Mouse (Mus musculus) stomach, postnatal 0 days (tissue): ENCODE results near the gene Rps11. TPM values are rescaled to one million over a fixed set of nuclear protein-coding genes. Genes with fewer than 3 reads are reported as not detected.
"Not testable (repeated sequence)": the region's sequence is repeated elsewhere in the genome, so short reads cannot be mapped to it uniquely, and the experiment has no call there.

ENCODE experiments used
- ATAC-seq: fragments of 200-750 bp; cut with Nextera tagmentation; 2 replicates; pipeline ENCODE4 v1.8.0; 2017; ENCODE audit not compliant: low FRiP score, low TSS enrichment
- DNase-seq: peaks from one replicate; pipeline ENCODE4 v3.0.0-alpha.2; 2016; ENCODE audit warnings: low spot score
- H3K27ac ChIP-seq: fragments of 300-500 bp; sonication (generic); replicated peaks from 2 replicates; pipeline ENCODE4 v1.5.1; 2014; ENCODE audit warnings: mild to moderate bottlenecking, control low read depth
- H3K27me3 ChIP-seq: fragments of 300-500 bp; sonication (generic); 2 replicates; pipeline ENCODE4 v1.6.1; 2014; ENCODE audit warnings: low read length; ENCODE audit not compliant: control insufficient read depth, insufficient read depth
- H3K36me3 ChIP-seq: fragments of 300-500 bp; sonication (generic); 2 replicates; pipeline ENCODE4 v1.6.1; 2014; ENCODE audit warnings: low read length, mixed read lengths; ENCODE audit not compliant: control insufficient read depth, insufficient read depth
- H3K4me1 ChIP-seq: fragments of 300-500 bp; sonication (generic); replicated peaks from 2 replicates; pipeline ENCODE4 v1.6.1; 2014; ENCODE audit warnings: antibody characterized with exemption; ENCODE audit not compliant: control insufficient read depth, insufficient read depth
- H3K4me2 ChIP-seq: fragments of 300-500 bp; sonication (generic); replicated peaks from 2 replicates; pipeline ENCODE4 v1.6.1; 2014; ENCODE audit warnings: low read depth, mild to moderate bottlenecking, control low read depth, moderate library complexity
- H3K4me3 ChIP-seq: fragments of 300-500 bp; sonication (generic); 2 replicates; pipeline ENCODE4 v1.5.1; 2014; ENCODE audit warnings: low read depth, low read length, control low read depth
- H3K9ac ChIP-seq: fragments of 300-500 bp; sonication (generic); 2 replicates; pipeline ENCODE4 v1.6.1; 2014; ENCODE audit warnings: mild to moderate bottlenecking, low read length, control low read depth, mixed read lengths
- H3K9me3 ChIP-seq: fragments of 300-500 bp; sonication (generic); 2 replicates; pipeline ENCODE4 v1.6.1; 2016; ENCODE audit warnings: low read length; ENCODE audit not compliant: control insufficient read depth
- CTCF ChIP-seq: IDR thresholded peaks from 2 replicates; pipeline ENCODE4 v1.5.1; 2016; ENCODE audit warnings: antibody characterized with exemption, low read depth, mild to moderate bottlenecking, moderate library complexity
- EP300 ChIP-seq: optimal IDR thresholded peaks from 2 replicates; pipeline ENCODE3; 2016; ENCODE audit warnings: antibody characterized with exemption
- WGBS: fragments of 180-500 bp; shearing (Covaris S2); extraction: QIAGEN DNeasy Blood & Tissue Kit; methylation state at CpG from one replicate; pipeline ENCODE4 v1.1.7; 2014; 5-methylcytosine and 5-hydroxymethylcytosine counted together
- polyA plus RNA-seq: library from polyadenylated mRNA; unstranded; fragments of >200 nt; fragmentation: Nextera tagmentation; extraction: Ambion mirVana; gene quantifications from 2 replicates; pipeline ENCODE4 v1.2.1, GENCODE M21; 2015

Gene Rps11
- polyA plus RNA-seq, 1 experiment from 2014 or later, result 1,191 TPM

DNA sequence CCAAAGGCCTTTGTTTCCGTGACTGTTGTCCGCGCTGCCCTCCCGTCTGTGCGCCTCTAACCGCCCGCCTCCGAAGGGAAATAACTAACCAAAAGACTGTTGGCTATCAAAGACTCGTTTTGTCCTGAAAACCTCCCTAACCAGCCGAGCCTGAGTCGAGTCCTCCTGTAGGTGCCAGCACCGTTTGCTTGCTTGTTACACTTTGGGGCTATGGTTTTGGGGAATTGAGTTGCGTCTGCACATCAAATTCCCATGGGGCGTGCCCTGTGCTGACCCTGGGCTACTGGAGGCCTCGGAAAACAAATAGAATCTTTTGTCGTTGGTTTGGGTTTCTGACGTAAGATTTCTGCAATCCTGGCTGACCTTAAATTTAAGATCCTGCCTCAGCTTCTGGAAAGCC lies 5.1 kb upstream of the Rps11 start:
- H3K27me3 ChIP-seq, result no peaks in the 10 kb centered on the region
- ATAC-seq (no peak), DNase-seq (no peak)
- peak overlapping the region; percentile 48 for H3K4me3 ChIP-seq
- WGBS, result 2% methylated on average over 17 of the region's 17 CpGs
- peak overlapping the region; percentile 65 for H3K9ac ChIP-seq
- H3K27ac ChIP-seq, result peak overlapping the region; percentile 90
- TF ChIP-seq EP300, result no peak
- TF ChIP-seq CTCF, result no peak
- peaks cover 11% of the 10 kb centered on the region for H3K36me3 ChIP-seq
- no peaks in the 10 kb centered on the region for H3K9me3 ChIP-seq
- H3K4me1 ChIP-seq, result 0 out of 2 replicates have a peak, but pooled peaks cover 2% of the 10 kb centered on the region
- peak overlapping the region; percentile 75 for H3K4me2 ChIP-seq

DNA sequence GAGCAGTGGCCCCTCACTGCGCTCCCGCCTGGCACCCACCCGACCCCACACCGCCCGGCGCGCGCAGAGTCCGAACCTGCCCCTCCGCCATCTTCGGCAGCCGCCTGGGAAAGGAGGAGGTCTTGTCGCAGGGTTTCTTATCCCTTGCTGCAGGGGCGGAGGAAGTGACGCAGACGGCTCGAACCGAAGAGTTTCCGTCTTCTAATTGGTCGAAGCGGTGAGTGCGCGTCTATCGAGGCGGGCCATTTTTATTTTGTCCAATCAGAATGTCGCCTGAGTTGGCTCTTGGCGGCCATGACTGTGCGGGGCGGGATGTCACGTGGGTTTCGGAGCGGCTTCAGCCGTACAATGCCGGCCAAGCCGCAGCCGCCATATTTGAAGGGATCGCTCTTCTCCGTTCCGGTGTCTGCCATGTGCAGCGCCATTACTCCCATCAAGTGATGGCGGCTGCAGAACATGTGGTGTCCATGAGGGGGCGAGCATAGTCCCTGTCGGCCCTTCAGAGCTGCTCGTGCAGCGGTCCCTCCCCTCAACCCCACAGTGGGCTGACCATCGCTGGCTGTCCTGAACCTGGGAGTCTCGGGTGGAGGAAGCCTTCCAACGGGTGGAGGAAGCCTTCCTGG lies 4.5 kb upstream of the Rps11 start, which contains the start of gene Rpl13a:
Rpl13a (minus strand) TSS at position 138 of the 623 bp plus-strand sequence.
- under 1% methylated on average over 48 of the region's 48 CpGs for WGBS

DNA sequence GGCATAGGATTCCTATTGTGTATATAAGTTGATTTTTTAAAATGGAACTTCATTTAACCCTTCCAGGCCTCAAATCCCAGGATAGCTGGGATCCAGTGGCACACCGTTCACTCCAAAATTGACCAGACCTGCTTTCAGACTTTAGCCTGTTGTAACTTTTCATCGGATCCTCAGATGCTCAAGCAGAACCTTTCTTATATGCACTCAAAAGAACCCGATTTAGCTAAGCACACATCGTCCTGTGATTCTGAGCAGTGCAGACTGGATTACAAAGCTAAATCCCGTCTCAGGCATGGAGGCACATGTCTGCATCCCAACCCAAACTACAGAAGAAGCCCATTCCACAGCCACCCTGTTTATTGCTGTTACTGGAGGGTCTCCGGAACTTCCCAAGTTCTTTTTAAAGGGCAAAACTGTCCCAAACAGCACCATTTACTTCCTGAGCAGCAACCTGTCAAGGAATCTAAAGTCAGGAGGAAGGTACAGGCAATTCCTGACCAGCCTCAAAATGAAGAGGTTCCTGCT lies 3.5 kb upstream of the Rps11 start:
- no peaks in the 10 kb centered on the region for H3K27me3 ChIP-seq
- H3K4me2 ChIP-seq, result peak overlapping the region; percentile 82
- 0 out of 2 replicates have a peak, but pooled peaks cover 5% of the 10 kb centered on the region for H3K4me1 ChIP-seq
- H3K36me3 ChIP-seq, result peaks cover 11% of the 10 kb centered on the region
- DNase-seq (no peak), ATAC-seq (no peak)
- peak overlapping the region; percentile 98 for H3K9ac ChIP-seq
- no peaks in the 10 kb centered on the region for H3K9me3 ChIP-seq
- peak overlapping the region; percentile 92 for H3K27ac ChIP-seq
- 0% methylated on average over 6 of the region's 6 CpGs for WGBS
- no peak for TF ChIP-seq CTCF
- TF ChIP-seq EP300, result no peak
- H3K4me3 ChIP-seq, result peak overlapping the region; percentile 99

More for the DNA sequence above, 4.5 kb upstream of the Rps11 start, which contains the start of gene Rpl13a:
- TF ChIP-seq EP300 (peak; percentile 75), CTCF (peak; percentile 91)
- DNase-seq (peak; percentile 98), ATAC-seq (peak; percentile 92)
- 0 out of 2 replicates have a peak, but pooled peaks cover 2% of the 10 kb centered on the region for H3K4me1 ChIP-seq
- peak within 1 kb of the TSS; percentile 99 for H3K4me3 ChIP-seq
- no peaks in the 10 kb centered on the region for H3K27me3 ChIP-seq
- H3K9ac ChIP-seq, result peak within 1 kb of the TSS; percentile 98
- peak within 1 kb of the TSS; percentile 92 for H3K27ac ChIP-seq
- H3K4me2 ChIP-seq, result peak within 1 kb of the TSS; percentile 82
- peaks cover 11% of the 10 kb centered on the region for H3K36me3 ChIP-seq
- no peaks in the 10 kb centered on the region for H3K9me3 ChIP-seq

DNA sequence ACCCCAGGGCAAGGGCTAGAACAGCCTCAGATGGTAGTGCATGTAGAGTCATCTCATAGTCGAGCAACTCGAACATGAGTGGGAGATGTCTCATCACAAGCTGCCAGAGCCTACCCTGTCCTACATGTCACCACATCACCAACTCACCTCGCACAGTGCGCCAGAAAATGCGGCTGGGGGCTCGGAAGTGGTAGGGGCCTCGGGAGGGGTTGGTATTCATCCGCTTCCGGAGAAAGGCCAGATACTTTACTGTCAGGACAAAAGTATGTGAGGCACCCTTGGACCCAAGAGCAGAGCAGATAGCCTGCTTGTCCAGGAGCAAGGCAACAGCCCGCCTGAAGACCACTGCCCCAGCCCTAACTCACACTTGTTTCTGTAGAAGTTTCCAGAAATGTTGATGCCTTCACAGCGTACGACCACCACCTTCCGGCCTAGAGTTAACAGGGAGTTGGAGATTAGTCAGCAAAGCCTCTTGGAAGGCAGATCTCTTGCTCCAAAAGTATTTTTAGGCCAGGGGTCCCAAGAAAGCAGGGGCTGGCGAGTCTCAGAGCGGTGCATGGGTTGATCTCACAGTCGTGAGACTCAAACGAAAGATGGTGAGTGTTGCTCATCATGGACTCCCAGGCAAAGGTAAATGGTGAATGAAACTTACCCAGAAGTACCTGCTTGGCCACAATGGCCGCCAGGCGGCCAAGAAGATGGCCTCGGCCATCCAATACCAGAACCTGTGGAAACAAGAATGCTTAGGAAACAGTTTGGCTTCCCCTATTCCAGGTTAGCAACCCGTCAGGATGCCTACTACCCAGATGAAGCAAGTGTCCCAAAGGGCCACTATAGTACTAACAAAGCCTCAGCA lies 2.8 kb upstream of the Rps11 start:
- 34% methylated on average over 21 of the region's 21 CpGs for WGBS
- Histone ChIP-seq H3K27me3 (no peaks in the 10 kb centered on the region), H3K4me3 (peak overlapping the region; percentile 99), H3K4me1 (0 out of 2 replicates have a peak, but pooled peaks cover 5% of the 10 kb centered on the region), H3K4me2 (peak overlapping the region; percentile 82), H3K36me3 (peaks cover 11% of the 10 kb centered on the region), H3K9me3 (no peaks in the 10 kb centered on the region), H3K27ac (peak overlapping the region; percentile 92), H3K9ac (peak overlapping the region; percentile 98)
- TF ChIP-seq EP300, result no peak
- peak; percentile 48 for TF ChIP-seq CTCF
- ATAC-seq, result no peak
- no peak for DNase-seq

DNA sequence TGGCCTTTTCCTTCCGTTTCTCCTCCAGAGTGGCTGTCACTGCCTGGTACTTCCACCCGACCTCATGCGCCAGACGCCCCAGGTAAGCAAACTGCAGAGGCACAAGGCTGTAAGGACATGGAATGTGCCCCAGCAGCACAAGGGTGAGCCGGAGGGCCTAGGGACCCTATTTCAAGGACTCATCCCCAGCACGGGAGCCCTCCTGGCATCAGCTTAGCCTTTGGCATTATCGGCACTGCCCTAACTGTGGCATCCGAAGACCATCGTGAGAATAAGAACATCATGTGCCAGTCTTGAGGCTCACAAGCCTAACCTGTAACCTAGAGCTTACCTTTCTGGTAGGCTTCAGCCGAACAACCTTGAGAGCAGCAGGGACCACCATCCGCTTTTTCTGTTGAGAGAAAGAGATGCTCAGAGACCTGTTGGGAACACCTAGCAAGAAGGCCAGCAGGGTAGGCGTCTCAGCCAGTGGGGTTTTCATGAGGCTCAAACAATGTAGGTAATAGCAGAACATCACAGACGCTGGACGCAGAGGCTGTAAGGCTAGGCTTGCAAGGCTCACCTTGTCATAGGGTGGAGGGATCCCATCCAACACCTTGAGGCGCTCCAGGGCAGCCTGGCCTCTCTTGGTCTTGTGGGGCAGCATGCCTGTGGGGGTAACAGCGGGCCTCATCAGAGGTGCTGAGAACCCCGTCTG lies 2.1 kb upstream of the Rps11 start:
- Histone ChIP-seq H3K27ac (peak overlapping the region; percentile 92; the same call in 1 of the 2 replicates), H3K4me2 (peak overlapping the region; percentile 82; the same call in 1 of the 2 replicates), H3K4me1 (0 out of 2 replicates have a peak, but pooled peaks cover 5% of the 10 kb centered on the region), H3K9ac (peak overlapping the region; percentile 98; the same call in 1 of the 2 replicates), H3K9me3 (no peaks in the 10 kb centered on the region), H3K36me3 (peaks cover 18% of the 10 kb centered on the region), H3K4me3 (peak overlapping the region; percentile 99), H3K27me3 (no peaks in the 10 kb centered on the region)
- TF ChIP-seq CTCF (no peak), EP300 (no peak)
- WGBS, result 62% methylated on average over 17 of the region's 17 CpGs
- DNase-seq, result no peak
- no peak for ATAC-seq

DNA sequence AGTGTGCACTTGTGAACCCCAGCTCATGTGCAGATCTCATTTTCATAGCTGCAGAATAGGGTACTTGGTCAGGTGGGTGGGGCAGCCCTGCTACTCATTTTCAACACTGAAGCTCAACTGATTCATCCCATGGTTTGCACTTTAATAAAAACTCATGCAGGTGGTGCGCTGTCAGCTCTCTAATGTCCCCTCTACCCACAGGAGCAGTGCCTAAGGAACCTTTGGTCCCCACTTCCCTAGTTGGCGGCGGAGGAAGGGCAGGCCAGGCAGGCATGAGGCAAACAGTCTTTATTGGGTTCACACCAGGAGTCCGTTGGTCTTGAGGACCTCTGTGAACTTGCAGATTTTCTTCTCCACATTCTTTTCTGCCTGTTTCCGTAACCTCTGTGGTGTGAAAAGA lies 1.4 kb upstream of the Rps11 start:
- not testable (repeated sequence) for ATAC-seq, H3K4me1 ChIP-seq, H3K9me3 ChIP-seq, H3K27me3 ChIP-seq, H3K27ac ChIP-seq, DNase-seq, H3K4me3 ChIP-seq, H3K4me2 ChIP-seq, H3K9ac ChIP-seq
- 67% methylated on average over 5 of the region's 5 CpGs for WGBS
- peaks cover 24% of the 10 kb centered on the region for H3K36me3 ChIP-seq
